Mouse (Mus musculus) R1 (cell line): ENCODE results near the gene Galk1.

Source experiments
- DNase-seq: peaks from one replicate; pipeline ENCODE4 v3.0.0-alpha.2; 2018; ENCODE audit warnings: low read depth, low spot score

Gene Galk1

DNA sequence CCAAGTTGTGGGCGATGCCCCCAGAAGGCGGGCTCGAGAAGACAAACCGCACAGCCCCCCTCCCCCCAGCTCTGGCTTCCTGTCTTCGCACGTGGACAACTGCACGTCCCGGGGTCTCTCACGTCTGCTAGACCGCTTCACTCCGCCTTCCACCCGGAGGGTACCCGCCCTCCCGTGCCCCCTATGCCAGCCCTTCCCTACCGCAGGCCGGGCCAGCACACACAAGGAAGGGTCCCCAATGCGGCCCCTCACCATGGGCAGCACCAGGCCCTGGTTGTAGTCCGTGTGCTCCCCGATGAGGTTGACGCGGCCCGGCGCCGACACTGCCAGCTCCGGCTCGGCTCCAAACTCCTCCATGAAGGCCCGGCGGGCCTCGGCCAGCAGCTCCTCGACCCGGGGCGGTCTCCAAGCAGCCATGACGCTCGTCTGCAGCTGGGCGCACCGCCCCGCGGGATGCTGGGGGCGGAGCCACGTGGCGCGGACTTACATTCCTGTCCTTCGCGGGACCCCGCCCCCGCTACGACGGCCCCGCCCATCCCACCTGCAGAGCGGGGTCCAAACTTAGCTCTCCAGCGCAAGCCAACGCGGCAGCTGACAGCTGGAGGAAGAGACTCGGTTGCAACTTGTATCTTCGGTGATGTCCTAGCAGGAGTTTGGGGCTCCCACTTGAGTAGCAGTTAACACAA is at the start of gene Galk1:
Galk1 (minus strand) TSS at position 458 of the 686 bp plus-strand sequence.
- peak; percentile 95 for DNase-seq

DNA sequence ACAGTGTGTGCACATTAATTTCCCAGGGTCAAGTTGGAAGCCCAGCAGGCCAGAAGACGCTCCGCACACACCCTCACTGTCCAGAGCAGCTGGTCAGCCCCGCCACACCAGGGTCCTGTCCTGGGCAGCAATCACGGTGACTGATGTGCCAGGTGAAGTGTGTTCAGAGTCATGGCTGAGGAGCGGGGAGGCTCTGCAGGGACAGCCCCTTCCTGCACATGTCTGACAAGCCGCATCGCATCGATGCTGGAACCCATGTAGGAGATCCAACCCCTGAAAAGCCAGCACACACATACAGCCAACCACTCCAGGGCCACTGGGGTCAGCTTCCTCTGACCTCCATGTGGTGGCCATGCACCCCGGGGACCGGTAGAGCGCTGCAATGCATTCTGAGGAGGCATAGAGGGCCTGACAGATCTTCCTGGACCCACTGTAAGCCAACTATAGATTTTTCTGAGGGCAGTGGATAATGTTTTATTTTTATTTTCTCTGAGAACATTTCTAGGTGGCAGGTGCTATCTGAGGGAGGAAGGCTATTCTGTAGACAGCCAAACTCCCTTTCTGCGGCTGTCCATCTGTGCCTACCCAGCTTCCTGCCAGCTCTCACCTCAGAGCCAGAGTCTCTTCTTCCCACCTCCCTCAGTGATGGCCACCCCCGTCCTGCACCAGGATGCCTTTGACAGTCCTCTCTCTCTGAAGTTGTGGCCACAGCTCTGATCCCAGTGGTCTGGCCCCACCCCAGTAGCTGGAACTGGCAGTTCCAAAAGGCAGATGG is 49.3 kb upstream of the Galk1 start:
- DNase-seq: no peak

DNA sequence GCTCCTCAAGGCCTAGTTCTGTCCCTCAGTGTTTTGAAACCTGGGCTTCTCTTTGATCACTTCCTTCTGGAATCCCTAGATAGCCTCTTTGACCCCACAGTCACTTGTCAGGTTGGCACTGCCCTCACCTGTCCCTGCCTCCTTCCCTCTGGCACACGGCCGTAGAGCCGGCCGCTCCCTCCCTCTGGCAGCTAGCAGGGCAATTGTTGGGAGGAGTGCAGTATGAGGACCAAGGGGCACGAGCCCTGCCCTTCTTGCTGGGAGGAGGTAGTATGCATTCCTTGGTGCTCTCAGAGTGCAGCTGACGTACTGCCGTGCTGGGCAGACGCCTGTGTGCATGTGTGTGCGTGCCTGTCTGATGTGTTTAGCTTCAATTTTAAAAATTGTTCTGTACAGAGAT is 48.1 kb upstream of the Galk1 start:
- DNase-seq: no peak

DNA sequence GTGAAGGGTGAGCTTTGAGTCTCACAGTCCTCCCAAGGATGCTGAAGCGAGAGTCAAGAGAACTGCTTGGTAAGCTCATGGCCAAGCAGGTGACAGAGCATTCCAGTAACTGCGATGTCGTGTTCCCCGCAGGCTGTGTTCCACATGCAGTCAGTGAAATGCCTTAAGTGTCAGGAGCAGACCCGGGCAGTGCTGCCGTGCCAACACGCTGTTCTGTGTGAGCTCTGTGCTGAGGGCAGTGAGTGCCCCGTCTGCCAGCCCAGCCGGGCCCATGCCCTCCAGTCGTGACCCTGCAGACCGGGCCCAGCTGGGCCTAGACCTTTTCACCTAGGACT is 47.1 kb upstream of the Galk1 start:
- no peak for DNase-seq

DNA sequence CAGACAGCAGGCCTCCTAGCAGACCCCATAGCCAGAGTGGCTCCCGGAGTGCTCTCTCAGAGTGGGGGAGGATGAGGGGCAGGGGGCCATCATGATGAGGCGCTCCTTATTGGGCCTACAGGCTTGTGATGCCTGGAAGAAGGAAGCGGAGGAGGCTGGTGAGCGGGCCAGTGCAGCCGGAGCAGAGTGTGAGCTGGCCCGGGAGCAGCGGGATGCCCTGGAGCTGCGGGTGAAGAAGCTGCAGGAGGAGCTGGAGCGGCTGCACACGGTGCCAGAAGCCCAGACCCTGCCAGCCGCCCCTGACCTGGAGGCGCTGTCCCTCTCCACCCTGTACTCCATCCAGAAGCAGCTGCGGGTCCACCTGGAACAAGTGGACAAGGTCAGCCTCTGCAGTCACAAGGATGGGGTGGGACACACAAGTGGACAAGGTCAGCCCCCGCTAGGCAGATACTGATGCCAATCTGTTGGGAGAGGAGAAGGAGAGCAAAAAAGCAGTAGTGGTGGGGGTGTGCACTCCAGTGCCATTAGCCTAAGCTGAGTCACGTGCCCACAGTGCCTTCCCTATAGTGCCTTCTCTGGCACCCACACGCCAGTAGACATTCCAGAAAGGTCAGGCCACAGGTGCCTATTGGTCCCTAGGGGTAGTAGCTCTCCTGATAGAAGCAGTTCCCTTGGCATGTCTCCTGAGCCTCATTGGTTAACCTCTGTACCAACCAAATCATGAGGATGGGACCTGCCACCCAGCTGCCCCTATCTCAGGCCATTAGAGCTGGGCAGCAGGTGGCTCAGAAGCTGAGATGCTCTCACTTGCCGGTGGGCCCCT is 46.6 kb upstream of the Galk1 start:
- no peak for DNase-seq

DNA sequence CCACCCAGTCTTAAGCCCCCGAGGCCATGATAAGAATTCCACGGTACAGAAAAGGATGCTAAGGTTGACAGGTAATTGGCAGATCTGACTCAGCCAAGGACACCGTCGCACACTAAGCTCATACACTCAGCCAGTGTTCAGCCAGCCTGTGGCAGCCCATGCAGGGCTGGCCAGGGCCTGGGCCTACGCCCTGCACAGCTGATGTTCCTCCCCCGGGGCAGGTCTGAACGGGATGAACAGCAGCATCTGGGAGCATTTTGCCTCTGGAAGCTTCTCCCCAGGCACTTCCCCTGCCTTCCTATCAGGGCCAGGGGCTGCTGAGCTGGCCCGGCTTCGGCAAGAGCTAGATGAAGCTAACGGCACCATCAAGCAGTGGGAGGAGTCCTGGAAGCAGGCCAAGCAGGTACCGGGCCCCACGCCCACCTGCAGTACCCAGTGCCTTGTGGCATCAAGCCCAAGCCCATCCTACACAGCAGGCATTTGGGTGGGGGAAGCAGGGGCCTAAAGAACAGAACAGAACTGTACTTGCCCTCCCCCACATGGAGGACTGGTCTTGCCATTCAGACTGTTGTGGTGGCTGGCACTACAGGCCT is 45.6 kb upstream of the Galk1 start:
- DNase-seq: no peak

DNA sequence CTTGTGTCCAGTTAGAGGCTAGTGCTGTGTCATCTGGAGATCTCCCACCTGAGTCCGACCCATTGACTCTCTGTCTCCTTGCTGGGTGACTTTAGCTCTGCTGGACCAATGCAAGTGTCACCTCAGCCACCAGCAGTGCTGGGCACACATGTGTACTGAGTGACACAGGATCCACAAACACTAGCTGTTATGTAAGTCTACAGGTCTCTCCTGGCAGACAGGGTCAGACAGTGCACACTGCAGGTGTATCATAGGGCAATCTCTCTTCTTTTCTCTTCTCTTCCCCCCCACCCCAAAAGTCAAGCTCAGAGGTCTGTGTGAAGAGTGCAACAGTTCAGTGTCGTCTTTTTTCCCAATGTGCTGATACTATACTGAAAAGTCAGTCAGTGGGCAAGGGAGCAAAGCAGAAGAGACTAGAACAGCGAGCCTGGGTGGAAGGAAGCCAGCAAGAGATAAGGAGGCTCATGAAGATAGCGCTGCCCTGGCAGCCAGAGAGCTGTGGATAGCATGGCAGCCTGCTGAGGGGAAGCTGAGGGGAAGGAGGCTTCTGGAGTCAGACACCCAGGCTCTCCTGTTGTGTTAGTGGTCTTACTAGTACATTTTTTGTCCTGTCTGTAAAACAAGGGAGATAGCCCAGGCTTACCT is 44.8 kb upstream of the Galk1 start:
- DNase-seq: no peak

DNA sequence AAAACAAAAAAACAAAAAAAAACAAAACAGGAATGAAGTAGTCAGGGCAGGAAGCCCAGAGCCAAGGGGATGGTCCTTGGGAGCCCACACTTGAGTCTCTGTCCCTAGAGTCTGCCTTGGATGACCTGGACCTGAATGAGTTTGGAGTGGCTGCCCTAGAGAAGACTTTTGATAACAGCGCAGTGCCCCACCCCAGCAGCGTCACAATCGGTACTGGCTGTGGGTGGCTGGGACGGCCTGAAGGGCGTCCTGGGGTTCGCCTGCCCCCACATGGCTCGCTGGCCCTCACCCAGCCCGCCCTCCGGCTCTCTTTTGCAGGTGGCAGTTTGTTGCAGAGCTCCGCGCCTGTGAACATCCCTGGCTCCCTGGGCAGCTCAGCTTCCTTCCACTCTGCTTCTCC is 43.4 kb upstream of the Galk1 start:
- DNase-seq: no peak

DNA sequence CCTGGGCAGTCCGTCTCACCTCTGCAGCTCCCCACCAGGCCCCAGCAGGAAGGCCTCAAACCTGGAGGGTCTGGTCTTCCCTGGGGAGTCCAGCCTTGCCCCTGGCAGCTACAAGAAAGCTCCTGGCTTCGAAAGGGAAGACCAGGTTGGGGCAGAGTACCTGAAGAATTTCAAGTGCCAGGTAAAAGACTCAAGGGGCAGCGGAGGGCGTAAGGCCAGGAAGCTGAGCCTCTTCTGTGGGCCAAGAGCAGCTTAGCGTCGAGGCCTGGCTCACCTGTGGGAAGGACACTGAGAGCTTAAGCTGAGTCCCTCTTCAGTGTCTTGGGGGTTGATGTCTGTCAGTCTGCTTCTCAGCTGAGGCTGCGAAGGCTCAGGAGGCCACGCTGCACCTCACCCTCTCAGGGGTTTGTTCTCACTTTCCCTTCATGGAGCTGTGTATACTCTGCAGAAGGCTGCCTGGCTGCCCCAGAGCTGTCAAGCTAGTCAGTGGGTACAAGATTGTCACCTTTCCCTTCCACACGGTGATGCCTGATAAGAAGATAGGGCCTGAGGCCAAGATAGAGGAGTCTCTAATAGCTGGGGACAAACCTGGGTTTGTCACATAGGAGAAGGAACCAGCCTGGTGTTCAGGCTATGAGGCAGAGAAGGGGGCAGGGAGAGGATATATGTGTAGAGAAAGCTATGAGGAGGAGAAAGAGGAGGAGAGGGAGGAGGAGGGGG is 41.2 kb upstream of the Galk1 start:
- no peak for DNase-seq

DNA sequence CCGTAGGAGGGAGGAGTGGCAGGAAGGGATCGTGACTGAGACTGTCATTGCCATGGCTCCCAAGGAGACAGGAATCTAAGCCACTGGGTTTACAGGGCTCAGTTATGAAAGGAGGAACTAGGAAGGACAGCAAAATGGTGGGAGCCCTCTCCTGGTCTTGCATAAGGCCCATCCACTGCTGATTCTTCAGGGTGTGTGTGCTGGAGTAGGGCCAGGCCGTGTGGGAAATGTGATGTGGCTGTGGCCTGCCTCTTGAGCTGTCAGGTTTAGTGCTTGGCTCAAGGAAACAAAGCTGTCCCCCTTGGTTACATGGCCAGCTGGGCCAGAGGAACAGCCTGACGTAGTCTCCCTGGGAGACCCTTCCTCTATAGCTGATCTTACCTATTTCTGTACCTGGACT is 37.7 kb upstream of the Galk1 start:
- DNase-seq: no peak

DNA sequence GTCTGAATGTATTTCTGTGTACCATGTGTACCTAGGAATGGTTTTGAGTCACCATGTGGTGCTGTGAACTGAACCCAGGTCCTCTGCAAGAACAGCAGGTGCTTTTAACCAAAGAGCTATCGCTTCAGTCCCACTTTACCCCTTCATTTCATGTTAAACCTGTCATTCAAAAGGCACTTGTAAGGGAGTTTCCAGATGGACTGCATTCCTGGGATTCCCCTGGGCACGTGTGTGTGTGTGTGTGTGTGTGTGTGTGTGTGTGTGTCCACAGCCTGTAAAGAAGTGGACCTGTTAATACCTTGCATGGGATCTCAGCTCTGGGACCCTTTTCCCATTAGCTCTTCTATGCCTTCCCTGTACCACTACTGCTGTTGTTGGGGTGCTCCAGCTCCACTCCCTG is 37.1 kb upstream of the Galk1 start:
- no peak for DNase-seq

DNA sequence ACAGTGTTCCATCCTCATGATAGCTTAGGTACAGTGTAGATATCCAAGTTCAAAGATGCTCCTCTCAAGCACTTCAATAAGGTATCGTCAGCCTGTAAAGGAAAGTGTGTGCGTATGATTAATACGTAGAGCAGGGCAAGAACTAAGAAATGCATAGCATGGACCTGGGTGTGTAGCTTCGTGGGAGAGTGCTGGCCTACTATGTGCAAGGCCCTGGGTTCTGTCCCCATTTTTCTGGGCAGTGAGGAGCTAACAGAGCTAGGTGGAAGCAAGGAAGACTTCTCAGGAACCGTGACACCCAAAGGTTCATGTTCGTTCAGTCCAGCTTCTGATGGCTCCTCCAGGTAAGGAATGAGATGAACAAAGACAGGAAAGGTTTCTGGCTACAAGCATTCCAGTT is 32.7 kb upstream of the Galk1 start:
- no peak for DNase-seq

DNA sequence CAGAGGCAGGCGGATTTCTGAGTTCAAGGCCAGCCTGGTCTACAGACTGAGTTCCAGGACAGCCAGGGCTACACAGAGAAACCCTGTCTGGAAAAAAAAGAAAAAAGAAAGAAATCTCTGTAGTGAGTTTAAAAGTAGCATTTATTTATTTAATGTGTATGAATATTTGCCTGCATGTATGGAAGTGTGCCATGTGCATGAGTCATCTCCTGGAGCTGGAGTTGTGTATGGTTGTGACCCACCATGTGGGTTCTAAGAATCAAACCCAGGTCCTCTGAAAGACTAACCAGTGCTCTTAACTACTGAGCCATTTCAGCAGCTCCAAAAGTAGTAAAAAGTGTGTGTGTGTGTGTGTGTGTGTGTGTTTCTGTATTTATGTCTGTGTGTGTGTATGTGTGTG is 30.8 kb upstream of the Galk1 start:
- DNase-seq: no peak

DNA sequence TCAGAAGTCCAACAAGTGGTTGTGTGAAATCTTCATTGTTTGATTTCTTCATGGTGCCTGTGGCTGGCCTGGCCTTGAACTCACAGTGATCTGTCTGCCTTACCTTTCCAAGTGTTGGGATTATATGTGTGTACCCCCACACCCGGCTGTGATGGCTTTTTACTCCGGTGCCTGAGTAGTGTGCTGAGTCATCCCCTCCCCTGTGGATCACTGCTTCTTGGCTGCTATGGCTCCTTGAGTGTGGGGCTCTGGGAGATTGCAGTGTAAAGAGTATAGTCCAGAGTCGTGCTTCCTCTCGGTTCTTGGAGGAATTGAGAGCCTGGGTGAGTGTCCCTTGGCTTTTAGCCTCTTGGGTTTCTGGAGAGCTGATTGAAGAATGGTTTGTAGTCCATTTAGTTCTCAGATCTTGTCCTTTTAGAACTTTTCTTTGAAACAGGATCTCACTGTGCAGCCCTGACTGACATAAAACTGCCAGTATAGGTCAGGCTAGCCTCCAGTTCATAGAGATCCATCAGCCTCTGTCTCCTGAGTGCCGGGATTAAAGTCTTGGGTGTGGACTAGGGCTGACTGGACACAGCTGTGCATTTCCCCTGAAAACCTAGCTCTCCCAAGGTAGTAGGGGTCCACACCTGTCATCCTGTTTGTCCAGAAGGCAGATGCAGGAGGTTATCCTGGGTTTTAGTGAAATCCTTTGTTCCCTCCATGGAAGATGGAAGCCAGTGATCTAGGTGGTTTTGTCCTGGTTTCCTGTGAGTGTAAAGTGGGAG is 30.0 kb upstream of the Galk1 start:
- peak; percentile 62 for DNase-seq

DNA sequence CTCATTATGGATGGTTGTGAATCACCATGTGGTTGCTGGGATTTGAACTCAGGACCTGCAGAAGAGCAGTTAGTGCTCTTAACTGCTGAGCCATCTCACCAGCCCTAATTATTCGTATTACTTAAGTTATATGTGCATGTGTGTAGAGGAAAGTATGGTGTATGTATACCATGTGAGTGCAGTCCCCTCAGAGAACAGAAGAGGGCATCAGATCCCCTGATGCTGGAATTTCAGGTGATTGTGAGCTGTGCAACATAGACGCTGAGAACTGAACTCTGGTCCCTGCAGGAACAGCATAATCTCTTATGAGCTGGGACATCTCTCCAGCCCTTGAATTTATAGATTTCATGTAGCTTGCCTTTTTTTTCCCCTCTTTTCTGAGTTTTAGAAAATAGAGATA is 29.3 kb upstream of the Galk1 start:
- DNase-seq: peak; percentile 78

DNA sequence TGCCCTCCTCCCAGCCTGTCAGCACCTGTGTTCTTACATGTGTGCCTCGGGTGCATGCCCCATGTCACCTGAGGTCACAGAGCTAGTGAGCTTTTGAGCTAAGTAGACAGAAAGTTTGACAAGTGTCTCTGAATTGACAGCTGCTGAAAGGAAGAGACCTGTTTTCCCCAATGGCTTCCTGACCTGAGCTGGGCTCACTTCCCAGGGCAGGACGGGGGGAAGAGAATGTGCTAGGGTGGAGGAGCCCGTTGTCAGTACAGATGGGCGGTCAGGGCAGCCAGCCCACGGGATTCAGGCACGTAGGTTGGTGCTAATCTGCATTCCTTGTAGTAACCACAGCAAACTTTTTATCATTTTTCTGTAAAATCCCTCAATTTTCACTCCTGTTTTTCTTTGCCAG is 28.1 kb upstream of the Galk1 start:
- no peak for DNase-seq

DNA sequence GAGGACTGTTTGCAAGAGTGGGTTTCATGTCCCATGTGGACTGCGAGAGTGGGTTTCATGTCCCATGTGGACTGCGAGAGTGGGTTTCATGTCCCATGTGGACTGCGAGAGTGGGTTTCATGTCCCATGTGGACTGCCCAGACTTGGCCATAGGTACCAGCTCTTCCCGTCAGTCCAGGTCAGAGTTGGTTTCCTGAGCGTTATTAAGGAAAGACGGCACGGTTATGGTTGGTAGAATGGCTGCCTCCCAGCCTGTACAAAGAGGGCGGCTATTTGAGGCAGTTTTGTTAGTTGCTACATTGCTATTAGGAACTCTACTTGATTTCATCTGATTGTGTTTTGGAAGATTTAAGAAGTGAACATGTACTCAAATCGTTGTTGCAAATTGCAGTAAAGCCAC is 25.3 kb upstream of the Galk1 start:
- no peak for DNase-seq

DNA sequence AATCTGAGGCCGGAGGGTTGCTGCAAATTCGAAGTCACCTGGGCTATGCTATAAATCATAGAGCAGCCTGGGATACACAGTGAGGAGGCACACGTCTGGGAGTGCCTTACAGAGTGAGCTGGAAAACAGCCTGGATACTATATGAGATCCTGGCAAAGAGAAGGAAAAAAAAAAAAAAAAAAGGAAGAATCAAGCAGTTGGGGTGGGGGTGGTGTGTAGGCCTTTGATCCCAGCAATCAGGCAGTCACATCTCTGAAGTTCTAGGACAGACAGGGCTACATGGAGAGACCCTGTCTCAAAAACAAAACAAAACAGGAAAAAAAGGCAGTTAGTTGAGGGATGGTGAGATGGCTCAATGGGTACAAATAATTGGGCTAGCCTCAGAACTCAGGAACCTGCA is 24.2 kb upstream of the Galk1 start:
- no peak for DNase-seq

DNA sequence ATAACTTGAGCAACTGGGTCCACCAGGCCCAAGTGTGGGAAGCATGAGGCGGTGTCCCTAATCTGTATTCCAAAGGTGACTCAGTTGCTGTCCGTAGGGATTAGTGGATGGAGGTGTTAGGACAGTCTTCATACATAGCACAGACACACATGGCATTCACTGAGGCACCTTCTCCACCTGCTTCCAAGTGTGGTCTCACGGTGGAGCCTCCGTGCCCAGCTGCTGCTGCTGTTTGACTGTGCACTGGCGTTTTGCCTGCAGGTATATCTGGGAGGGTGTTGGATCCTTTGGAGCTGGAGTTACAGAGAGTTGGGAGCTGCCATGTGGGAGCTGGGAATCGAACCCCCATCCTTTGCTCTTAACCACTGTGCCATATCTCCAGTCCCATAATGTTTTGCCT is 22.1 kb upstream of the Galk1 start:
- no peak for DNase-seq
